Mouse (Mus musculus): ENCODE measurements around the gene Fat3.

- TF ChIP-seq POLR2A (IDR thresholded peaks at IDR 0.05; ENCODE audit: borderline replicate concordance, control insufficient read depth, low read depth, low read length), result no peak
- TF ChIP-seq CTCF (IDR thresholded peaks at IDR 0.05; ENCODE audit: control insufficient read depth, insufficient read depth, low read length), result no peak
Measured at GRCm38 (mm10) chr9:16079292-16079691, 421.8 kb downstream of the Fat3 start.

All from bone marrow, adult 2 months (tissue).